Mouse (Mus musculus): ENCODE data around the gene Atmin. TPM values are rescaled to one million over a fixed set of nuclear protein-coding genes. Genes with fewer than 3 reads are reported as not detected.

Atmin gene
- polyA plus RNA-seq (2012; rRNA removed): 40.2 and 40.6 TPM in 2 replicates

DNA sequence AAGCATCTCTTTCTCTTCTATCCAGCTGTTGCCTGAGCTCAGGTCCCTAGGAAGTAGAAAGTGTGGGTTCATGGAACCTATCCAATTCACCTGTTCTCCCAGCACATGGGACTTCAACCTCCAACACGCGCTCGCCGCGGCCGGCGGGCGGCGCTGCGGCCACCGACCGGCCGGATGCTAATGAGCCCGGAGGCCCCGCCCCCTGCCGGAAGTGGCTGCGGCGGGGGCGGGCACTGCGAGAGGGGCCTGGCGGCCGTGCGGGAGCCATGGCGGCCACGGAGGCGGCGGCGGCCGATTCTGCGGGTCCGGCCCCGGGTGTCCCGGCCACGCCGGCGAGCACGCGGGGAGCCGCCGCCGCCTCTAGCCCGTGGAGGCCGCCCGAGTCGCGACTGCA is at the start of gene Atmin:
TSS of gene Atmin (plus strand) at position 233 of the 394 bp plus-strand sequence.
- Histone ChIP-seq H3K4me3 (ENCODE audit: insufficient read depth, low read length) (peak within 1 kb of the TSS; percentile 69), H3K27ac (ENCODE audit: insufficient read depth, low read length) (peak within 1 kb of the TSS; percentile 73), H3K4me1 (ENCODE audit: control insufficient read depth, insufficient read depth, low read length) (peaks cover 7% of the 10 kb centered on the region)
- TF ChIP-seq POLR2A (IDR thresholded peaks at IDR 0.05; ENCODE audit: extremely low read depth, insufficient read depth, low read length): no peak
- peak; percentile 29; the same call in 1 of the 2 replicates for TF ChIP-seq CTCF (IDR thresholded peaks at IDR 0.05; ENCODE audit: extremely low read depth, insufficient read depth, low read length)

GRCm38 (mm10) chr8:116893938-116894337 is 49.3 kb upstream of the Atmin start:
- H3K4me3 ChIP-seq (ENCODE audit: insufficient read depth, low read length): no peak overlapping the region
- no peaks in the 10 kb centered on the region for H3K4me1 ChIP-seq (ENCODE audit: control insufficient read depth, insufficient read depth, low read length)
- H3K27ac ChIP-seq (ENCODE audit: insufficient read depth, low read length): no peak overlapping the region
- TF ChIP-seq CTCF (IDR thresholded peaks at IDR 0.05; ENCODE audit: extremely low read depth, insufficient read depth, low read length): no peak
- no peak for TF ChIP-seq POLR2A (IDR thresholded peaks at IDR 0.05; ENCODE audit: extremely low read depth, insufficient read depth, low read length)

- TF ChIP-seq POLR2A (IDR thresholded peaks at IDR 0.05; ENCODE audit: extremely low read depth, insufficient read depth, low read length): no peak
- TF ChIP-seq CTCF (IDR thresholded peaks at IDR 0.05; ENCODE audit: extremely low read depth, insufficient read depth, low read length): no peak
- H3K4me3 ChIP-seq (ENCODE audit: insufficient read depth, low read length): no peak overlapping the region
- no peaks in the 10 kb centered on the region for H3K4me1 ChIP-seq (ENCODE audit: control insufficient read depth, insufficient read depth, low read length)
- no peak overlapping the region for H3K27ac ChIP-seq (ENCODE audit: insufficient read depth, low read length)
Measured at GRCm38 (mm10) chr8:116895521-116895920, 47.7 kb upstream of the Atmin start.

- no peak overlapping the region for H3K27ac ChIP-seq (ENCODE audit: insufficient read depth, low read length)
- TF ChIP-seq POLR2A (IDR thresholded peaks at IDR 0.05; ENCODE audit: extremely low read depth, insufficient read depth, low read length): no peak
- TF ChIP-seq CTCF (IDR thresholded peaks at IDR 0.05; ENCODE audit: extremely low read depth, insufficient read depth, low read length): no peak
- H3K4me1 ChIP-seq (ENCODE audit: control insufficient read depth, insufficient read depth, low read length): no peaks in the 10 kb centered on the region
- no peak overlapping the region for H3K4me3 ChIP-seq (ENCODE audit: insufficient read depth, low read length)
Measured at GRCm38 (mm10) chr8:116904736-116905135, 38.5 kb upstream of the Atmin start.

DNA sequence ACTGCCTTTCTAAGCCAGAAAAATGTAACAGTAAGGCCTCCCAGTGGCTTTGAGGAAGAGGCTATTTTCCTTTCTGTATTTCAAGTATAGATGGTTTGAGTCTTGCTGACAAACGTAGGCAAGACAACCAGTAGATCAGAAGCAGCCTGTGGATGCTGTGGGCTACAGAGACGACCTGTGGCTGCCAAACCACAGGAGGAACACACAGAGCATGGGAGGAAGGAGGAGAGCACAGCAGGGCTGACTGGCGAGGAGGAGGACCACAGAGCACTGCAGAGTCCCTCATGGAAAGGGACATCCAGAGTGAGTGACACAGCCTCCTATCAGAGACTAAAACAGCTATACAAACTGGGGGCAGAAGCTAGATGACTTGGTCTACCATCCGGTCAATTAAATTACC is 37.9 kb upstream of the Atmin start:
- Histone ChIP-seq H3K4me1 (ENCODE audit: control insufficient read depth, insufficient read depth, low read length) (no peaks in the 10 kb centered on the region), H3K27ac (ENCODE audit: insufficient read depth, low read length) (no peak overlapping the region), H3K4me3 (ENCODE audit: insufficient read depth, low read length) (no peak overlapping the region)
- TF ChIP-seq POLR2A (IDR thresholded peaks at IDR 0.05; ENCODE audit: extremely low read depth, insufficient read depth, low read length) (no peak), CTCF (IDR thresholded peaks at IDR 0.05; ENCODE audit: extremely low read depth, insufficient read depth, low read length) (no peak)

DNA sequence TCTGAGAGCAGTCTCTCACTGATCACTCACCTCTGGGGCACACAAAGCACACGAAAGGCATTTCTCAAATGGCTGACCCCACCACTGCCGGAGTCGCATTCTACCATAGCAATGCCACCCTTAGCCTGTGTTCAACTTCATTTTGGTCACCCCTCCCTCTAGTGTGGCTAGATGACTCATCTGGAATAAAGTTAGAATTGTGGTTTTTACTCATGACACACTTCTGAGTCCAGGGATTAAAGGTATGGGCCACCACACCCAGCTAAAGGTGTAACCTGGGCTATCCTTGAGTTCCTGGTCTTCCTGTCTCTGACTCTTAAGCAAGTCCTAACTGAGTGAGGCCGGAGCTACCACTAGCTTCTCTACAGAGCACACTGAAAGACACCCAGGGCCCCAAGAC is 37.4 kb upstream of the Atmin start:
- no peak overlapping the region for H3K27ac ChIP-seq (ENCODE audit: insufficient read depth, low read length)
- TF ChIP-seq CTCF (IDR thresholded peaks at IDR 0.05; ENCODE audit: extremely low read depth, insufficient read depth, low read length) (no peak), POLR2A (IDR thresholded peaks at IDR 0.05; ENCODE audit: extremely low read depth, insufficient read depth, low read length) (no peak)
- H3K4me1 ChIP-seq (ENCODE audit: control insufficient read depth, insufficient read depth, low read length): no peaks in the 10 kb centered on the region
- no peak overlapping the region for H3K4me3 ChIP-seq (ENCODE audit: insufficient read depth, low read length)

- no peak overlapping the region for H3K27ac ChIP-seq (ENCODE audit: insufficient read depth, low read length)
- TF ChIP-seq CTCF (IDR thresholded peaks at IDR 0.05; ENCODE audit: extremely low read depth, insufficient read depth, low read length) (no peak), POLR2A (IDR thresholded peaks at IDR 0.05; ENCODE audit: extremely low read depth, insufficient read depth, low read length) (no peak)
- H3K4me1 ChIP-seq (ENCODE audit: control insufficient read depth, insufficient read depth, low read length): no peaks in the 10 kb centered on the region
Measured at GRCm38 (mm10) chr8:116921005-116921336, 22.2 kb upstream of the Atmin start.

GRCm38 (mm10) chr8:116921337-116922059 is 21.7 kb upstream of the Atmin start, which contains the start of the genes Cmc2 and Cenpn:
Cmc2 (minus strand) TSS chr8:116921455.
Cenpn (plus strand) TSS chr8:116921730.
- Histone ChIP-seq H3K4me1 (ENCODE audit: control insufficient read depth, insufficient read depth, low read length) (no peaks in the 10 kb centered on the region), H3K27ac (ENCODE audit: insufficient read depth, low read length) (peak within 1 kb of the TSS; percentile 91), H3K4me3 (ENCODE audit: insufficient read depth, low read length) (peak within 1 kb of the TSS; percentile 56)
- TF ChIP-seq POLR2A (IDR thresholded peaks at IDR 0.05; ENCODE audit: extremely low read depth, insufficient read depth, low read length): peak; percentile 99
- no peak for TF ChIP-seq CTCF (IDR thresholded peaks at IDR 0.05; ENCODE audit: extremely low read depth, insufficient read depth, low read length)

More at GRCm38 (mm10) chr8:116921005-116921336, 22.2 kb upstream of the Atmin start:
- H3K4me3 ChIP-seq (ENCODE audit: insufficient read depth, low read length): peak overlapping the region; percentile 56

- no peaks in the 10 kb centered on the region for H3K4me1 ChIP-seq (ENCODE audit: control insufficient read depth, insufficient read depth, low read length)
- no peak overlapping the region for H3K27ac ChIP-seq (ENCODE audit: insufficient read depth, low read length)
- TF ChIP-seq POLR2A (IDR thresholded peaks at IDR 0.05; ENCODE audit: extremely low read depth, insufficient read depth, low read length) (no peak; the same call in 1 of the 2 replicates), CTCF (IDR thresholded peaks at IDR 0.05; ENCODE audit: extremely low read depth, insufficient read depth, low read length) (no peak)
- peak overlapping the region; percentile 56 for H3K4me3 ChIP-seq (ENCODE audit: insufficient read depth, low read length)
Measured at GRCm38 (mm10) chr8:116922060-116922757, 21.0 kb upstream of the Atmin start.
